Mouse (Mus musculus) ovary, adult 18-20 months (tissue): ENCODE data around the gene Hcn2.

ENCODE experiments used
- DNase-seq: peaks from one replicate; pipeline ENCODE4 v3.0.0; 2022; ENCODE audit warnings: low spot score, mixed read lengths

The Hcn2 gene

GRCm38 (mm10) chr10:79716254-79716987 lies at the start of gene Hcn2:
Gene Hcn2, plus strand, starts transcription at chr10:79716634.
- no peak for DNase-seq

- DNase-seq, result no peak
Observed at GRCm38 (mm10) chr10:79668076-79668475, 48.4 kb upstream of the Hcn2 start.

GRCm38 (mm10) chr10:79668771-79669575 lies 47.5 kb upstream of the Hcn2 start, which contains the start of gene Tpgs1:
Gene Tpgs1, plus strand, starts transcription at chr10:79669369.
- peak; percentile 82 for DNase-seq

GRCm38 (mm10) chr10:79669576-79670057 lies 46.8 kb upstream of the Hcn2 start:
- peak; percentile 45 for DNase-seq

GRCm38 (mm10) chr10:79670071-79670888 lies 46.2 kb upstream of the Hcn2 start:
- no peak for DNase-seq

- no peak for DNase-seq
Observed at GRCm38 (mm10) chr10:79671396-79672087, 44.9 kb upstream of the Hcn2 start.

- no peak for DNase-seq
Observed at GRCm38 (mm10) chr10:79672088-79672455, 44.4 kb upstream of the Hcn2 start.

- no peak for DNase-seq
Observed at GRCm38 (mm10) chr10:79673054-79673453, 43.4 kb upstream of the Hcn2 start.

GRCm38 (mm10) chr10:79675346-79676035 lies 40.9 kb upstream of the Hcn2 start:
- no peak for DNase-seq

GRCm38 (mm10) chr10:79680606-79681495 lies 35.6 kb upstream of the Hcn2 start:
- DNase-seq, result no peak

GRCm38 (mm10) chr10:79681591-79682245 lies 34.7 kb upstream of the Hcn2 start, which contains the start of gene Cdc34:
Gene Cdc34, plus strand, starts transcription at chr10:79682195.
- peak; percentile 100 for DNase-seq

GRCm38 (mm10) chr10:79682551-79682915 lies 33.9 kb upstream of the Hcn2 start:
- DNase-seq, result no peak

- no peak for DNase-seq
Observed at GRCm38 (mm10) chr10:79682916-79683582, 33.4 kb upstream of the Hcn2 start.

- DNase-seq, result no peak
Observed at GRCm38 (mm10) chr10:79683726-79684640, 32.5 kb upstream of the Hcn2 start.

GRCm38 (mm10) chr10:79684770-79685600 lies 31.4 kb upstream of the Hcn2 start:
- no peak for DNase-seq

GRCm38 (mm10) chr10:79686219-79686618 lies 30.2 kb upstream of the Hcn2 start:
- no peak for DNase-seq

GRCm38 (mm10) chr10:79686691-79687090 lies 29.7 kb upstream of the Hcn2 start:
- DNase-seq, result no peak
